Mouse (Mus musculus): ENCODE data around the gene Pip4k2b. TPM values are rescaled to one million over a fixed set of nuclear protein-coding genes. Genes with fewer than 3 reads are reported as not detected.
A peak's percentile ranks its signal among the peaks of the same experiment; 100 is the strongest.
"Not testable (repeated sequence)": the region's sequence is repeated elsewhere in the genome, so short reads cannot be mapped to it uniquely, and the experiment has no call there.

Pip4k2b gene
- total RNA-seq, 2 experiments from 2014 or later, result 104 to 105 TPM

- no peak for DNase-seq (ENCODE audit: extremely low spot score in 1 of 2, low spot score in 1 of 2)
These were observed 13.6 kb upstream of the Pip4k2b start for GRCm38 (mm10) chr11:97758125-97758524.

- DNase-seq (ENCODE audit: extremely low spot score in 1 of 2, low spot score in 1 of 2), result no peak
These were observed 8.8 kb upstream of the Pip4k2b start for GRCm38 (mm10) chr11:97753277-97753676.

- no peak for DNase-seq (ENCODE audit: extremely low spot score in 1 of 2, low spot score in 1 of 2)
These were observed 4.0 kb upstream of the Pip4k2b start for GRCm38 (mm10) chr11:97748496-97748895.

GRCm38 (mm10) chr11:97747773-97748172 is 3.3 kb upstream of the Pip4k2b start:
- no peak for DNase-seq (ENCODE audit: extremely low spot score in 1 of 2, low spot score in 1 of 2)

GRCm38 (mm10) chr11:97745331-97745721 is 822 bp upstream of the Pip4k2b start:
- no peak for DNase-seq (ENCODE audit: extremely low spot score in 1 of 2, low spot score in 1 of 2)

- peak; percentile 91 to 99 for DNase-seq (ENCODE audit: extremely low spot score in 1 of 2, low spot score in 1 of 2)
These were observed 320 bp upstream of the Pip4k2b start for GRCm38 (mm10) chr11:97744718-97745330.

GRCm38 (mm10) chr11:97743423-97743822 is 1.1 kb downstream of the Pip4k2b start:
- DNase-seq (ENCODE audit: extremely low spot score in 1 of 2, low spot score in 1 of 2), result no peak

- no peak for DNase-seq (ENCODE audit: extremely low spot score in 1 of 2, low spot score in 1 of 2)
These were observed 1.9 kb downstream of the Pip4k2b start for GRCm38 (mm10) chr11:97742591-97742990.

GRCm38 (mm10) chr11:97742157-97742556 is 2.3 kb downstream of the Pip4k2b start:
- no peak for DNase-seq (ENCODE audit: extremely low spot score in 1 of 2, low spot score in 1 of 2)

GRCm38 (mm10) chr11:97740190-97740589 is 4.3 kb downstream of the Pip4k2b start:
- no peak for DNase-seq (ENCODE audit: extremely low spot score in 1 of 2, low spot score in 1 of 2)

GRCm38 (mm10) chr11:97739155-97739554 is 5.3 kb downstream of the Pip4k2b start:
- DNase-seq (ENCODE audit: extremely low spot score in 1 of 2, low spot score in 1 of 2), result no peak

- no peak for DNase-seq (ENCODE audit: extremely low spot score in 1 of 2, low spot score in 1 of 2)
These were observed 5.8 kb downstream of the Pip4k2b start for GRCm38 (mm10) chr11:97738703-97739102.

GRCm38 (mm10) chr11:97737600-97737999 is 6.9 kb downstream of the Pip4k2b start:
- no peak for DNase-seq (ENCODE audit: extremely low spot score in 1 of 2, low spot score in 1 of 2)

- DNase-seq (ENCODE audit: extremely low spot score in 1 of 2, low spot score in 1 of 2), result no peak
These were observed 7.9 kb downstream of the Pip4k2b start for GRCm38 (mm10) chr11:97736645-97737044.

- DNase-seq (ENCODE audit: extremely low spot score in 1 of 2, low spot score in 1 of 2), result not testable (repeated sequence)
These were observed 9.7 kb downstream of the Pip4k2b start for GRCm38 (mm10) chr11:97734810-97735209.

- no peak for DNase-seq (ENCODE audit: extremely low spot score in 1 of 2, low spot score in 1 of 2)
These were observed 10.8 kb downstream of the Pip4k2b start for GRCm38 (mm10) chr11:97733689-97734088.

GRCm38 (mm10) chr11:97728730-97729129 is 15.8 kb downstream of the Pip4k2b start:
- no peak for DNase-seq (ENCODE audit: extremely low spot score in 1 of 2, low spot score in 1 of 2)

GRCm38 (mm10) chr11:97728311-97728710 is 16.2 kb downstream of the Pip4k2b start:
- DNase-seq (ENCODE audit: extremely low spot score in 1 of 2, low spot score in 1 of 2), result no peak

GRCm38 (mm10) chr11:97723709-97724108 is 20.8 kb downstream of the Pip4k2b start:
- no peak for DNase-seq (ENCODE audit: extremely low spot score in 1 of 2, low spot score in 1 of 2)

GRCm38 (mm10) chr11:97721338-97721737 is 23.2 kb downstream of the Pip4k2b start:
- no peak for DNase-seq (ENCODE audit: extremely low spot score in 1 of 2, low spot score in 1 of 2)

- no peak for DNase-seq (ENCODE audit: extremely low spot score in 1 of 2, low spot score in 1 of 2)
These were observed 25.5 kb downstream of the Pip4k2b start for GRCm38 (mm10) chr11:97719041-97719440.

- DNase-seq (ENCODE audit: extremely low spot score in 1 of 2, low spot score in 1 of 2), result no peak
These were observed 26.1 kb downstream of the Pip4k2b start for GRCm38 (mm10) chr11:97718281-97718860.
